Mouse (Mus musculus): ENCODE results near the gene Vmn2r19.
"Not testable (repeated sequence)": the region's sequence is repeated elsewhere in the genome, so short reads cannot be mapped to it uniquely, and the experiment has no call there.

The Vmn2r19 gene

DNA sequence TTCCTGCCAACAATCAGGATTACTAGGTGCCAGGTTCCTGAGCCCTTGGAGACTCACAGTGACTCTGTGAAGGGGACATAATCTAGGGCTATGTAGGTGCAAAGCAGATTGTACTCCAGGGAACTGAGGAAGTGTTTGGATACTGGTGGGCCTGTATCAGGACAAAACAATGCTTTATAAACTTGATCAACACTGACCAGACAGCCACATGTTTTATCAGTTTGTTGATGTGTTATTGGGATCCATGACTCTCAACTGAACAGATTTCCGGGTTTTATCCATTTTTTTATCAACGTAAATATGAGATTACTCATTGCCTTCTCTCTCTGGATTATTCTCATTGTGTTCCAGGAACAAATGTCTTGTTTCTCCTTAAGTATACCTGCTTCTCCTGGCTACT lies at the start of gene Vmn2r19:
TSS of gene Vmn2r19 (plus strand) at position 301 of the 400 bp plus-strand sequence.
- DNase-seq, result no peak

DNA sequence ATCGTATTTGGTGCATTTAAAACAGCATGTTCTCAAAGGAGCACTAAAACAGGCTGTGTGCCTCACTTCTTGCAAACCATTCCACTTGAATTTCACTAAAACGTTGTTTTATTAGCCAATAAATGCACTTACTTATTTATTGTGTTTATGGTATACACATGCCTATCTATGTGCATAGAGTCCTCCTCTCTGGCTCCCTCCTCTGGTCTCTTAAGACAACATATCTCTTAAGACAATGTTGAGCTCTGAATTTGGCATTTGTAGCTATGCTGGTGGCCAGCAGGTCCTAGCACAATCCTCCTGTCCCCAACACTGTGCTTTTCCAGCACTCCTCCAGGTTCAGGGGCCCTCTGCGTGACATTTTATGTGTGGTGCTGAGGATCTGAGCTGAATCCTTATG lies 49.2 kb upstream of the Vmn2r19 start:
- no peak for DNase-seq

DNA sequence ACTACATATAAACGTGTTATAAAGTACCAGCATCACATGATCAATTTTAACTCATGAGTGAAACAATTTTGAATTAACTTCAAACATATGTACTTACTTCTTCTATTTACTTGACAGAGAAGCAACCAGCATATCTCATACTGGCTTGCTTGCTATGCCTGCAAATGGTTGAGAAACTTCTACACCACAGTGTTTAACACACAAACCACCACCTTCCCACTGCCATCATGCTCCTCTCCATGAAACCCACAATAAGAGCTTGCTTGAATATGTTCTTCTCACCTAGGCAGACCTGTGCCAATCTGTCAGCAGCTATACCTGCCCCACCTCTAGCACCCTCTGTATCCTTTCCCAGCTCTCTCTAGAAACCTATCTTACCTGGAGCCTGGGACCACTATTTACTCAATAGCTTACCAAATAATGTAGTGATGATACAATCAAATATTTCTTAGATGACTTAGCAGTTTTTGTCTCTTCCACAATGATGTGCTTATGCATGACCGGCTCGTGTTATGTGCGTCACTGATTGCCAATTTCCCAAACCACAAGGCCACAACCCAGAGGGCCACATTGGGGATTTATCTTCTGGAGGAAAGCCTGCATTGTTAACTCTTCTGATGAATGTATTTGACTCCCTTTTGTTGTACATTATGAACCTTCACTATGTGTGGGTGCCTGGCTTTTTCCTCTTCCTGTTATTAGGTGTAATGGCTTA lies 48.1 kb upstream of the Vmn2r19 start:
- DNase-seq, result no peak

DNA sequence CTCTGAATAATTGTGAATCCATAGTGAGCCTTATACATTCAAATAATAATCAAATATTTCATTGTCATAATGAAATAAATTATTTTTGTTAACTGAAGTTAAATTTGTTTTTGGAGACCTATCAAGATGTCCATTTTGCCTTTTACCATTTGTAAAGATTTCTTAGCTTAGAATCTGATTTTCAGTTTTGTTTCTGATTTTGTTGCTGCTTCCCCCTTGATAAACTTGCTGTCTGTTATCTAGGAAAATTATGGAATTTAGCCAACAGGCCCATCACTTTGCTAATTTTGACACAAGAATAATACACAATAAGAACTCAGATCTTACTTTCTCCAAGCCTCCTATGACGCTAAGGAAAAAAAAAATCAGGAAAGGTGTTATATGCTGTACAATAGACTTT lies 47.3 kb upstream of the Vmn2r19 start:
- no peak for DNase-seq

DNA sequence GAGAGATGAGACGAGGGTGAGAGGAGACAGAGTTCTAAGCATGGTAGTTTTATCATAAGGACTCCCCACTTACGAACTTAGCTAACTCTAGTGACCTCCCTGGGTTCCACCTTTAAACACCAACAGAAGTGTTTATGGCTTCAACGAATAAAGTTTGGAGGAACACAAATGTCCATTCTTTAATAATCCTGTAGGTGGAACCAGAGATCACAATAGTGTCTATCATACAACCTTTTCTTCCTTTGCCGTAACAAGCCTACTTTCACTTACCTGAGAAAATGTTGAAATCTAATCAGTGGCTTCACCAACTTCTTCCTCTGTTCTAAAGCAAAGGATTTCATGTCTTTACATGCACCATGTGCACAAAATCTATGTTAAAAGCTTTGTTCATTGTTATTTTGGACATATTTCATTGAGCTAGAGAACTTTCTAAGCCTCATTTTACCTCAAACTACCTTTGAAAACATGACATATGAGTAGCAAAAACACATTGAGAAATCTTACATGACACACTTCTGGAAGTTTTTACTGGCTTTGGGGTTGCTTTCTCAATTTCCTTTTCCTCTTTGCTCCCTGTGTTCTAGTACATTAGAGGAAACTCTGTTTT lies 46.5 kb upstream of the Vmn2r19 start, which contains the start of gene Clec4d:
TSS of gene Clec4d (plus strand) at position 557 of the 607 bp plus-strand sequence.
- no peak for DNase-seq

DNA sequence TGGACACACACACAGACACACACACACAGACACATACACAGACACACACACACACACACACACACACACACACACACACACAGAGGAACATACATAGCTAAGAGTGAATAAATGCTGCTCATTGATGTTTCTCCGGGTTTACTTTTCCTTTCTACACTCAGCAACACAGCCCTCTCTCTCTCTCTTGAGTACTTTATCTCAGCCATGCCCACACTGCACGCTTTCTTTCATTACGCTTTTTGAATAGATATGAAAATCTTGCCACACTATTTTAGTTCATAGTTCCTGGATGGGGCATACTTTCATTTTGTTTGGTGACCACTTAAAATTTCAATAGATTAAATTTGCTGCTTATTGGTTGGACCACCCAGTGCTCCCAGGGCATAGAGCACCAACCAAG lies 43.9 kb upstream of the Vmn2r19 start:
- no peak for DNase-seq

DNA sequence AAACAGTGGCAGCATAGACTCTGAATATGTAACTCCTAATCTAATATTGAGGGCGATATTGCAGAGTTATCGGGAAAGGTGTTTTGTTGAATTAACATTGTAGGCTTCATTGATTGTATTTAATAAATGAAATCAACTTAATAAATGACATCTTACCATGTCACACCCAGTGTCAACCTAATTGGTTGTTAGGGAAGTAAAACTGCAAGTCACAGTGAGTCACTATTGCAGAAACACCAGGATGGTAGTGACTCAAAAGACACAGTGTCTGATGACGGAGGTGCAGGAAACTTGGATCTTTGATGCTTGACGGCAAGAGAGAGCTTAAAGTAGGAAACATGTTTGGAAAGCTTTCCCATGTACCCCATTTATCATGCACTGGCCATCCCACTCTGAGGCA lies 42.3 kb upstream of the Vmn2r19 start:
- no peak for DNase-seq

DNA sequence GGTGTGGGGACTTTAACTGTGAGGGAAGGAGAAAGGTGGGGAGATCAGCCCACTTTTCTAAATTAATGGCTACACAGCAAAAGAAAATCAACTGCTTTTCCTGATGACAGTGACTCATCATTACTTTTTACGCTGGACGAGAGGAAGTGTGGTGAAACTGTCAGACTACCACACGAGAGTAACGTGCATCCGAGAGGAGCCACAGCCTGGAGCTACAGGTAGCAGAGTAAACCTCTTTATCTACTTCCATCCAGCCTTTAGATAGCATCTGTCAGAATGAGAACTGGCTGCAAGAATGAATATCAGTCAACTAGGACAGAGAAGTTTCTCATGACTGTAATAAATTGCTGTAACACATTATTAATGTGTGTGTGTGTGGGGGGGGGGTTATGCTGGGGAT lies 41.2 kb upstream of the Vmn2r19 start:
- no peak for DNase-seq

DNA sequence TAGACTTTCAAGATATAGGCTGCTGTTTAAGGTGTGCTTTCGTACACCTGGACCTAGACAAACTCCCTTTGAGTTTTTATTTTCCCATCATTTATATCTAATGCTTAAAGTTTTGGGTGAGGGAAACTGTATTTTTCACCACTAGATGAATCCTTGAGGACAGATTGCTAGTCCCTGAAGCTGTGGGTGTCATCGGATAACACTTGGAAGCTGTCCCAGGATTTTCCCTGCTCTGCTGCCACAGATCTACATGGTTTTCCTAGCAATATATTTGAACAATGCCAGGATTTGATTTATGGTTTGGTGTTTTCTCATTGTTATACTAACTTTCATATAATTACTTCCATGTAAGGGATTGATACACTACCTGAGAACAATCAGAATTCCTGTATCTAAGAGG lies 28.7 kb upstream of the Vmn2r19 start:
- no peak for DNase-seq

DNA sequence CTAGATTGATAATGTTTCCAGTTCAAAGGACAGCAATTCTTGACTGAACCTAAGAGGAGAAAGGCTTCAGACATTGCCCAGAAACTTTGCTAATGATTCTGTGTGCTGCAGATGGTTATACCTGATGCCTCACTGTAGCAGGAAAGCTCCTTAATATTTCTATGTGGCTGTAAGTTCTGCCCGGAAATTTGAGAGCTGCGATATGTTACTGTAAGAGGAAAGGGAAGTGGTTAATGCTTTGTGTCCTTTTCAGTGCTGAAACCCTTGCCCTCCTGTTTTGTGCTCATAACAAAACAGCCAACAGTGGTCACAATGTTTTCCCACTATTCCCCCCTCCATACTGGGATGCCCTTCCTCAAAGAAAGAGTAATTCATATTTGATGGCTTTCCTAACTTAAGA lies 21.8 kb upstream of the Vmn2r19 start:
- no peak for DNase-seq

DNA sequence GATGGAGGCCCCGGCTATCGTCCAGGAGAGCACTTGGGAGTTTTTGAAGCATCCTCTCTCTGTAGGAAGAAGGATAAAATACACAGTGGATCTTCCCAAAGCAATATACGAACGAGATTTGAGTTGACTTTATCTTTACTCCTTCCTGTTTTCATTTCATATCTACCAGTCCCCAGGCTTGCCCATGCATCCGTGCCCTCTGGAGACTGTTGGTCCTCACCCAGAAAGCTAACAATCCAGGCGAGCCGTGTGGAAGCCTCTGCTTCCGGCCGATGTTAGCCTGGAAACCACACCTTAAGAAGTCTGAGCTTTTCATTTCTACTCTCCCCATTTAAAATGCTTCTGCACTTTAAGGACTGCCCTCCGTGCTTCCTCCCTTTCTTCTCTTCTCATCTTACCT lies 19.2 kb upstream of the Vmn2r19 start:
- no peak for DNase-seq

DNA sequence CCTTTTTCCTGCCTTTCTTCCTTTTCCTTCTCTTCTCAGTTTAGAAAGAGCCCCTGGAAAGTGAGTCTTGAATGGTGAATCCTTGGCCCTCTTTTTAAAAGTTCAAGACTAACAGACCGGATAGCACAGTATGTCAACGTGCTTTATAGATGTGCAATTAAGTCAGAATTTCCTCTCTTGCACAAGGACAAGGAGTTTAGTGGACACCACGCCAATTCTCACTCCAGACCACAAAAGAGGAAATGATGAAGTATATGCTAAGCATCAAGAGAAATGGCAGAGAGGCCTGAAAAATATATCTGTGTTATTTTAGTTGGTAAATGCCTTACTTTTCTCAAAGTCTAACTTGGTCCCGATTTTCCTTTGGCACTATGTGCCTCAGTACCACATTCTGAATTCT lies 18.4 kb upstream of the Vmn2r19 start, which contains the start of gene Clec4e:
TSS of gene Clec4e (minus strand) at position 118 of the 400 bp plus-strand sequence.
- no peak for DNase-seq

DNA sequence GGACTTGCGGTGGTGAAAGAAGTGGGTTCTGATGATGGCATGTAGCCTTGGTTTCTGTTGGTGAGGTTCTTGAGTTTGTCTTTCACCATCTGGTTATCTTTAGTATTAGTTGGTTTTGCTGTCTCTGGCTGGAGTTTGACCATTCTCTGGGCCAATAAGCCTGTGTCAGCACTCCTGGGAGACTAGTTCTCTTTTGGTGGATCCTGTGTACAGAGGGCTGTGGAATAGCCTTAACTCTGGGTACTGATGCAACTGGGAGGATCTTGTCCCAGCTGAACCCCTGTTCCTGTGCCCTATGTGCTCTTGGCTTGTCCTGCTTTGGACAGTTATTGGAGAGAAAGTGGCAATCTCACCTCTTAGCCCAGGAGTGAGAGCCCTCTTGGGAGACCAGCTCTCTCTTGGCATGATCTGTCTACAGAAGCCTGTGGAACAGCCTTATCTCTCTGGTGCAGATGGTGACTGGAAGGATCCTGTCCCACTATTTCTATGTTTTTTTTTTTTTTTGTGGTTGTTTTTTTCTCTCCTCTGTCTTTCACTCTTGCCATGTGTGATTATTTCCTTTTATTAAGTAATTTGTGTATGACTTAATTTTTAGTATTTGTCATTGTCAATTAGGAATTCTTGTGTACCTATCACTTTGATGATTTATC lies 15.3 kb upstream of the Vmn2r19 start:
- no peak for DNase-seq

DNA sequence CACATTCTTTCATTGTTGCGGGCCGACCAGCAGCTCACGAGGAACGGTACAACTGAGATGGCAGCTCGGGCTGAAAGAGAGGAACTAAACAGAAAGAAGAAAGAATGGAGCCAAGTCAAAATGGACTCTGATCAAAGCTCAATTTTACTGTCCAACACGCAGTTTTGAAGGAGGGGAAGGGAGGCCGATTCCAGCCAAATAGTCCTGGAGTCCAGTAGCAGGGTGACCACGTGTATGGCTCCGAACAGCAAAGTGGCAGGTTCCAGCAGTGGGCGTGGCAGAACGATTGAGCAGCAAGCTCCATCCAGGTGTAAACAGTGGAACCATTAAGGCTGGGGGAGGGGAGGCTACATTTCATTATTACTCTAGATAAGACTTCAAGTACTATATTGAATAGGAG lies 14.6 kb upstream of the Vmn2r19 start:
- DNase-seq, result not testable (repeated sequence)

DNA sequence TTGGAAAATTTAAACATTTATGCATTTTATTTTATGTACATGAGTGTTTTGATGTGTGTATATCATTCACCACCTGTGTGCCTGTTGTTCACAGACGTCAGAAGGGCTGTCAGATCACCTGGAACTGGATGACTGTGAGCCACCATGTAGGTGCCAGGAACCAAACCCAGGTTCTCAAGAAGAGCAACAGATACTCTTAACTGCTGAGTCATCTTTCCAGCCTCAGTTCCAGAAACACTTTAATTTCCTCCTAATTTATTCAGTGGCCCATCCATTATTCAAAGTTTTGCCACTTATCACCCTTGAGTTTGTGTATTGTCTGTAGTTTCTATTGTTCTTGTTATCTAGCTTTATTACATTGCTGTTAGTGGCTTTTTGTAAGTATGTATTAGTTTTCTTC lies 11.4 kb upstream of the Vmn2r19 start:
- DNase-seq, result no peak

DNA sequence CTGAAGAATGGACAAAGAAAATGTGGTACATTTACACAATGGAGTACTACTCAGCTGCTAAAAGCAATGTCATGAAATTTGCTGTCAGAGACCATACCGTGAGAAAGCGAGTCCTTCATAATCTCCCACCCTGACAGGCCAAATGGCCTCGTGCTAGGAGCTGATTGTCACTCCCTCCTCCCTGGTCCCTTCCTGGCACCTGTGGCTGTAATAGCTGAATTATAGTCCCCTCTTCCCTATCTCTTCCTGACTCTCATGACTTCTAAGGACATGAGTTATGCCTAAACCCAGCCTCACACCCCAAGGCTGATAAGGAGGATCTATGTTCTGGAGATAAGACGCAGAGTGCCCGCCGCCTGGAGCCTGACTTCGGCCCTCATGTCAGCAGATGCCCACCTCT lies 1.8 kb upstream of the Vmn2r19 start:
- not testable (repeated sequence) for DNase-seq

DNA sequence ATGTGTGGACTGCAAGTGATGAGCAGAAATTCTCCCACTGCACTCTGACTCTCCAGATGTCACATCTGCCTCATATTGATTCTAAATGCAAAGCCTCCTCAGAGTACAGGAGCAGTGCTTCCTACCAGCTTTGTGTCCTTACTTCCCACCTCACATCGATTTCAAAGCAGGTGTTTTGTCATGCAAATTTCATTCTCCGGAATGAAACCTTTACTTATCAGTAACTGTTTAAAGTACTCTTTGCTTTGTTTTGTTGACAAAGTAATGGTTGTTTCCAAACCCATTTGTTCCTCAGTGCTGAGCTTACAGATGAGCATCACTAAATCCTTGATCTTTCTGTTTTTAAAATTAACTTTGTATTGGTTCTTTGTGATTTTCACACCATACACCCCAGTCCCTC lies 24.4 kb downstream of the Vmn2r19 start:
- no peak for DNase-seq

DNA sequence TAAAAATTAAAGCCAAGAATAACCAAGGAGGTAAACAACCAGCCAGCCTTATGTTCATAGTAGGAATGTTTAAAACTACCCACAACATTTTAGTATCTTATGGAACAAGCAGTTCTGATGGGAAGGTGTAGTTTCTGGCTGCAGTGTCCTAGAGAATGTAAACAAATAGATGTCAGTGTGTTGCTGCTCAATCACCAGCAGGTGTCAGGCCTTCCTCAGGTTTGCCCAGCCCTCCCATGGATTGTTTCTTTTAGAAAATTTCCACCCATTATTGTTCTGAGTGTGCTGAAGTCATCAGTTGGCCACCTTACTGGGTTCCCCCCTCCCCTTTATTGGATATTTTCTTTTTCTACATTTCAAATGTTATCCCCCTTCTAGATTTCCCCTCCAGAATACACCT lies 32.0 kb downstream of the Vmn2r19 start:
- peak in 1 of 2 experiments; percentile 1 for DNase-seq

DNA sequence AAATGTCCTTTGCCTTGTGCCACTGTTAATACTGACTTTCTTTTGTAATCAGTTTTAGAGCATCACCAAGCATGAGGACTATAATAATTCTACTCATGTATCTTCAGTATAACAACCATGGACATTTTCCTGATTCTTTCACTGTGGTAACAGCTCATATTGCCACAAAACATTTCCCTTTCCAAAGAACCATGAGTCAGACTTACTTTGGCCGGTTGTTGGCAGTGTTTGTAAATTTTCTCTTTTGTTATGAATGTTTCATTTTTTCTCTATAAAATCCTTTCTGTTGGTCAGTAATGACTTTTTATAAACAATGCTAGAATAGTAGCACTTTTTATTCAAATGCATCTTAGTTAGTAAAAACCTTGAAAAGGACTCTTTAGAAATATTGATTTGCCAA lies 38.0 kb downstream of the Vmn2r19 start:
- no peak for DNase-seq

Data from cerebellum, postnatal 14 days (tissue).